Mouse (Mus musculus) hindbrain, embryonic 13.5 days (tissue): ENCODE data around the gene Cyp21a1. TPM values are rescaled to one million over a fixed set of nuclear protein-coding genes. Genes with fewer than 3 reads are reported as not detected.
"Not testable (repeated sequence)": the region's sequence is repeated elsewhere in the genome, so short reads cannot be mapped to it uniquely, and the experiment has no call there.

Source experiments
- ATAC-seq: fragments of 200-750 bp; cut with Nextera tagmentation; 2 replicates; pipeline ENCODE4 v1.8.0; 2017; ENCODE audit warnings: moderate TSS enrichment; ENCODE audit not compliant: low FRiP score
- H3K27ac ChIP-seq: fragments of 300-500 bp; sonication (generic); 2 replicates; pipeline ENCODE4 v1.5.1; 2015; ENCODE audit warnings: inconsistent platforms, mild to moderate bottlenecking, moderate library complexity
- H3K27me3 ChIP-seq: fragments of 300-500 bp; sonication (generic); 2 replicates; pipeline ENCODE4 v1.6.1; 2015; ENCODE audit warnings: mild to moderate bottlenecking, inconsistent platforms
- H3K36me3 ChIP-seq: fragments of 300-500 bp; sonication (generic); 2 replicates; pipeline ENCODE4 v1.6.1; 2015; ENCODE audit warnings: mild to moderate bottlenecking, inconsistent platforms
- H3K4me1 ChIP-seq: fragments of 300-500 bp; sonication (generic); replicated peaks from 2 replicates; pipeline ENCODE4 v1.6.1; 2015; ENCODE audit warnings: inconsistent platforms
- H3K4me2 ChIP-seq: fragments of 300-500 bp; sonication (generic); 2 replicates; pipeline ENCODE4 v1.6.1; 2015; ENCODE audit warnings: inconsistent platforms, mild to moderate bottlenecking, moderate library complexity
- H3K4me3 ChIP-seq: fragments of 300-500 bp; sonication (generic); 2 replicates; pipeline ENCODE4 v1.5.1; 2015; ENCODE audit warnings: mild to moderate bottlenecking, inconsistent platforms
- H3K9ac ChIP-seq: fragments of 300-500 bp; sonication (generic); 2 replicates; pipeline ENCODE4 v1.6.1; 2015; ENCODE audit warnings: mild to moderate bottlenecking, inconsistent platforms
- H3K9me3 ChIP-seq: fragments of 300-500 bp; sonication (generic); 2 replicates; pipeline ENCODE4 v1.6.1; 2016; ENCODE audit warnings: inconsistent platforms
- WGBS: fragments of 180-500 bp; shearing (Covaris S2); methylation state at CpG from one replicate; pipeline ENCODE4 v1.1.7; 2015; 5-methylcytosine and 5-hydroxymethylcytosine counted together
- polyA plus RNA-seq: library from polyadenylated mRNA; unstranded; fragments of >200 nt; fragmentation: Nextera tagmentation; extraction: Ambion mirVana; gene quantifications from 2 replicates; pipeline ENCODE4 v1.2.1, GENCODE M21; 2015

The Cyp21a1 gene
- polyA plus RNA-seq, 1 experiment from 2014 or later: not detected

DNA sequence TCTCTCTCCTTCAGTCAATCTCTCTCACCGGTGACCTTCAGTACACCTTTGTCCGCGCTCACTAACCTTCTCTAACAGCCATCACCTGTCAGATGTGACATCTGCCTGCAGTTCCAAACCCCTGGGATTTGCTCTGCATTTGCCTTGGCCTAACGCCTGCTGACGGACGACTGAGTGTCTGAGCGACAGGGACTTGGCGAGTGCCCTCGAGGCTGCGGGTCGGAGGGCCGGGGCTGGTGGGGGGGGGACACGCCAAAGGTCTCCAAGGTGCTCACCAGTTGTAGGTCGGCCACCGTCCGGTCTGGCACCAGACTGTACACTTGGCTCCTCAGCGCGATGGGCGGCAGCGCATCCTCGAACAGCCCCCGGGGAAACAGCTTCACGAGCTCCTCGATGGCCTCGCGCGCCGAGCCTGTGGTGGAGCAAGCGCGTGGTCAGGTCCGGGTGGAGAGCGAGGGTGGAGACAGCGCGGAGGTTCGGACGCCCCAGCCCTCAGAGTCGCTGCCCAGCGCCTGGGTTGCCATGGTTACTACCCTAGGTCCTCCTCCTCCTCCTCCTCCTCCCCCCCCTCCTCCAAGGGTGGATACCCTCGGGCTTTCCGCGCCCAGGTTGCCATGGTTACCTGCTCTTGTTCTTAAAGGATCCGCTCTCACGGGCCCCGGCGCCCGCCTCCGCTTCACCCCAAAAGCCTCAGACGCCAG is 31.9 kb upstream of the Cyp21a1 start:
- no peaks in the 10 kb centered on the region for H3K9me3 ChIP-seq
- peaks cover 52% of the 10 kb centered on the region for H3K36me3 ChIP-seq
- H3K4me3 ChIP-seq: peak overlapping the region; percentile 68
- H3K27me3 ChIP-seq: no peaks in the 10 kb centered on the region
- WGBS: 3% methylated on average over 48 of the region's 48 CpGs
- peak overlapping the region; percentile 99 for H3K4me2 ChIP-seq
- H3K4me1 ChIP-seq: peaks cover 35% of the 10 kb centered on the region
- H3K9ac ChIP-seq: peak overlapping the region; percentile 86
- ATAC-seq: peak; percentile 86
- H3K27ac ChIP-seq: peak overlapping the region; percentile 87

DNA sequence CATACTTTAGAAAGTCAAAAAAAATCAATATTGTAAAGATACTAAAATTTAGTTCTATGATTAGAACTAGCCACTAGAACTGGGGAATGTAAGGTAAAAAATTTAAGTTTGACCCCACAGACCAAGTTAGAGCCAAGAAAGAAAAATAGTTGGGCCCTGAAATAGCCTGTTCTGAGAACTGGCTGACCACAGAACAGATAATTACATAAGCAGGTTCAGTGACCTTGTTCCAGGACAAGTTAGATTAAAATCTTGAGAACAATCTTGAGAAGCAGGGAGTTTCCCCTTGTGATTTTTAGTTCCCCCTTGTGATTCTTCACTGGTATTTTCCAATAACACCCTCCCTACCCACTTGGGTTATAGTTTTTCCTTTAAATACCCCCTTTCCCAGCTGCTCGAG is 26.4 kb upstream of the Cyp21a1 start:
- H3K36me3 ChIP-seq: peaks cover 74% of the 10 kb centered on the region
- not testable (repeated sequence) for H3K4me1 ChIP-seq, ATAC-seq, H3K9ac ChIP-seq, H3K4me2 ChIP-seq, H3K27ac ChIP-seq, H3K9me3 ChIP-seq, H3K27me3 ChIP-seq, H3K4me3 ChIP-seq
- WGBS: 100% methylated on average over 1 of the region's 1 CpGs

DNA sequence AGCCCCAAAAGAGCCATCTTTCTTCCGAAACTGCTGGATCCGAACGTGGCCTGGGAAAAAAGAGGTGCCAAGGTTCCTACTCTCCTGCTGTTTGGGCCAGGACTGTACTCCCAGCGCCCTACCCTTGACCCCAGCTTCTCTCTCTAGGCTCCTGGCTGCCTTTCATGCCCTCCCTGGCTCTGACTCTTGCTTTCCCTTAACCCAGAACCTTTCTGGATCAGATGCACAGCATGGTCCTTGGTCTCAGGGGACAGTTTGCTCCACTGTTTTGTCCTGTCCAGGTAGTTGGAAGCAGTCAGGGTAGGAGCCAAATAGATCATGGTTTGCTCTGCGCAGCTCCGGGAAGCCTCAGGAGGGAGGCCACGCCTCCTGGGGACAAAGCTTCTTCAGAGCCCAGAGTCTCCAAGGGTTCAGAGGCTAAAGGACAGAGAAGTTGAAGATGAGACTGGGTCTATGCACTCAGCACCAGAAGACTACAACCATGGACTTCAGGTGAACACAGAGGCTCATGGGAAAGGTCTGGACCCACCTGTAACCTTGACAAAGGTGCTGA is 10.5 kb upstream of the Cyp21a1 start:
- Histone ChIP-seq H3K4me3 (no peak overlapping the region), H3K4me2 (no peak overlapping the region), H3K9ac (no peak overlapping the region), H3K27me3 (no peaks in the 10 kb centered on the region), H3K4me1 (no peaks in the 10 kb centered on the region), H3K36me3 (no peaks in the 10 kb centered on the region), H3K27ac (no peak overlapping the region), H3K9me3 (no peaks in the 10 kb centered on the region)
- ATAC-seq: no peak
- WGBS: 80% methylated on average over 7 of the region's 7 CpGs

DNA sequence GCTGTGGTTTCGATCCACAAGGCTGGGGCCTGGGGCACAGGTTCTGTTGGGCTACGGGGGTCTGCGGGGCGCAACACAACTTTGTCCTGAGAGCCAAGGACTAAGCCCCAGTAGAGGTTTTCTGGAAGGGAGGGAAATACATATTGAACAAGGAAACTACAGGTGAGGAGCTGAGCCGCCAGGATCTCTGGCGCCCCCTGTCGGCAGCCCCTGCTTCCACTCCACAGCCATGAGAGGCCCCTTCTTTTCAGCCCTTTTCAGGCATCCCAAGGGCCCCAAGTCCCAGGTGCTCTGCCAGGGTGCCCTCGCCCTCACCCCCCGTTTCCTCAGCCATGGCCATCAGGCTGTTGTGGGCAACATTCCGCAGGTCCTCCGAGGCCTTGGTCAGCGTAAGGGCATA is 9.4 kb upstream of the Cyp21a1 start:
- not testable (repeated sequence) for H3K4me1 ChIP-seq, H3K9me3 ChIP-seq, H3K27me3 ChIP-seq, H3K4me3 ChIP-seq, H3K36me3 ChIP-seq, H3K4me2 ChIP-seq, ATAC-seq, H3K9ac ChIP-seq, H3K27ac ChIP-seq
- WGBS: 55% methylated on average over 12 of the region's 12 CpGs

DNA sequence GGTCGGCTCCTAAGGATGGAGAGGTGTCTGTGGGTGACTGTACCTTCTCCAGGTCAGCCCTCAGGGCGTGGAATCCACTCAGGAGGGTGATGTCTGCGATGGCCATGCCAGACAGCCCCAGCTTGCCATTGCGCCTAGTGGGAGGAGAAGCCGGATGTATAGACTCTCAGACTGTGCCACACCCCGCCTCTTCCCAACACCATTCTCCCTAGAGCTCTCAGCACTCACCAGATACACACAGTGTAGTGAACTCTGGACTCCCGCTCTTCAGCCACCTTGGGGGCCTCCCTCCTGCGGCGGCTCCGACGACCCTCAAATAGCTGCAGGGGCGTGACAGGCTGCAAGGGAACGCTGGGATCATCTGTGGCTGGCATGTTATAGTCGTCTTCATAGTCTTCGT is 6.9 kb upstream of the Cyp21a1 start:
- Histone ChIP-seq H3K4me2 (no peak overlapping the region), H3K27me3 (no peaks in the 10 kb centered on the region), H3K9ac (peak overlapping the region; percentile 13; the same call in 1 of the 2 replicates), H3K36me3 (no peaks in the 10 kb centered on the region), H3K4me3 (no peak overlapping the region), H3K9me3 (no peaks in the 10 kb centered on the region), H3K4me1 (no peaks in the 10 kb centered on the region), H3K27ac (no peak overlapping the region)
- 78% methylated on average over 15 of the region's 15 CpGs for WGBS
- no peak for ATAC-seq

DNA sequence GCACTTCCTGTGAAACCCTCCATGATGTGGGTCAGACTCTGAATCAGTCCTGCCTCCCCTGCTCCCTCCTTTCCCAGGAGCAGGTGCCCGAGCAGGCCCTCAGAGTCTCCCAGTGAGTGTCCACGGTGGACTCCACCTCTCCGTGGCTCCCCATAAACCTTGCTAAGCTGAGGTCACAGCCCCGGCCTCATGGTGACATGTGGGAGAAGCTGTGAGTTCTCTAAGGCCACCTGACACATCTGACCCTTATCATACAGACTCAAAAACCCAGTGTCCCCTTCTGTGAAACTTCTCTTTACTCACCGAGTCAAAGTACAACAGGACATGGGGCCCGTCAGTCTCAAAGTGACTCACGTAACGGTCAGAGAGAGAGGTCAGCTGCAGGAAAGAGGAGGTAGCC is 6.5 kb upstream of the Cyp21a1 start:
- not testable (repeated sequence) for ATAC-seq

DNA sequence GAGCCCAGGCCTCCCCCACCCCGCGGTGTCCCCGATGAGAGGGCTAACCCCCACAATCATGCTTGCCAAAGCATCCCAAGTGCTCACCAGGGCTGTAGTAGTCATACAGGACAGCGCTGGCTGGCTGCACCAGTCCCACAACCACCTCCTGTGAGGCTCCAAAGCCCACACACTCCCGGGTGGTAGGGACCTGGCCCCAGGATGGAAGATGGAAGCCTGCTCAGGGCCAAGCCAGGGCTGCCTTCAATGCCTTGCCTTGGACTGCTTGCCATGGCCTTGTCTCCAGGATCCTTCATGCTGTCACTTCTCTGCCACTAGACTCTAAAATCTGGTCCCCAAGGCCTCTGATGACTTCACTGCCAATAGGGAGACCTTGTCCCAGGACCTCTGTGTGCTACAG is 6.0 kb upstream of the Cyp21a1 start:
- not testable (repeated sequence) for H3K27me3 ChIP-seq, ATAC-seq, H3K9me3 ChIP-seq, H3K4me3 ChIP-seq, H3K27ac ChIP-seq, H3K36me3 ChIP-seq, H3K4me2 ChIP-seq, H3K9ac ChIP-seq, H3K4me1 ChIP-seq
- 91% methylated on average over 5 of the region's 5 CpGs for WGBS

More for the DNA sequence above, 6.5 kb upstream of the Cyp21a1 start:
- not testable (repeated sequence) for H3K4me1 ChIP-seq, H3K36me3 ChIP-seq, H3K9me3 ChIP-seq, H3K4me3 ChIP-seq, H3K27ac ChIP-seq, H3K9ac ChIP-seq, H3K27me3 ChIP-seq, H3K4me2 ChIP-seq
- WGBS: 84% methylated on average over 8 of the region's 8 CpGs

DNA sequence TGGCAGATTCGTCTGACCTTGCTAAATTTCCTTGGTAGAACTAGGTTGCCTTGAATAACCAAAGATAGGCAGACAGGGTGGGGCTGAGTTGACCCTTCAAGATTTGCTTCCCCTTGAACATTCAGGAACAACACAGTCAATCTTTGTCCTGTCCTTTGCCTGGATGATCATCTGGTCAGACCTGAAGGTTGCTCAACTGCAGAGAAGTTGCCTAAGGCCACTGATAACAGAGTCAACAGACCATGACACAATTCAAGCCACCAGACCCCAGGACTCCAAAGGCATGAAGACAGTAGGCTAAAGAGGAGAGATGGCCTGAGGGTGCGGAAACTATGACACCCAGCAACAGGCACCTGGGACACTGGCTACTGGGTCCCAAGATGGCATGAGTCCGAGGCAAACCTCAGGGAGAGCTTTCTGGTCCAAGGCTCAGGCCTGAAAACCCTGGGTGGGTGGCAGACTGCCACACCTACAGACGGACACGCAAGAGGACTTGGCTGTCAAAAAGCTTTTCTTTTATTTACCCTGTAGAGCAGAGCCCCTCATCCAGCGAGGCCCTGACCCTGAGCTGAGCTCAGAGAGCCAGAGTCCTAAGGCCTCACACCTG is 4.3 kb upstream of the Cyp21a1 start:
- no peak for ATAC-seq
- no peak overlapping the region for H3K4me2 ChIP-seq
- WGBS: 88% methylated on average over 6 of the region's 6 CpGs
- H3K4me1 ChIP-seq: no peaks in the 10 kb centered on the region
- H3K27ac ChIP-seq: no peak overlapping the region
- H3K9ac ChIP-seq: no peak overlapping the region
- no peak overlapping the region for H3K4me3 ChIP-seq
- no peaks in the 10 kb centered on the region for H3K36me3 ChIP-seq
- no peaks in the 10 kb centered on the region for H3K27me3 ChIP-seq
- H3K9me3 ChIP-seq: peaks cover 7% of the 10 kb centered on the region; the same call in 1 of the 2 replicates

DNA sequence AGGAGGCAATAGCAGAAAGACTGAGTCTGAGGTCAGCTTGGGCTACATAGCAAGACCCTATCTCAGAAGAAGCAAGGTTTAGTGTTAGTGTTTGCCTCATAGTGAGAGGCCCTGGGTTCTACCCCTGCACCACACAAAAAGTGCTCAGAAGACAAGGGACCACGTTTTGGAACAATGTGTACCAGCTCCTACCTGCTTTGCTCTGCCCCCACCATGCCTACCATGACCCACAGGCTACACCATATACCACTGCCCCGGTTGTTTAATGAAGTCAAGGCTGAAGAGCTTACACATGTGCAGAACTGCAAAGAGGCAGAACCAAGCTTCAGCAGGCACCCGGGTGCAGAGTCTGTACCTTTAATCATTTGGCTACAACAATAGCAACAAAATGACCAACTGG is 2.8 kb upstream of the Cyp21a1 start:
- Histone ChIP-seq H3K4me2 (no peak overlapping the region), H3K4me3 (no peak overlapping the region), H3K36me3 (no peaks in the 10 kb centered on the region), H3K27me3 (no peaks in the 10 kb centered on the region), H3K27ac (no peak overlapping the region), H3K4me1 (no peaks in the 10 kb centered on the region), H3K9me3 (peaks cover 7% of the 10 kb centered on the region; the same call in 1 of the 2 replicates), H3K9ac (no peak overlapping the region)
- no peak for ATAC-seq
- WGBS: 70% methylated on average over 3 of the region's 3 CpGs

DNA sequence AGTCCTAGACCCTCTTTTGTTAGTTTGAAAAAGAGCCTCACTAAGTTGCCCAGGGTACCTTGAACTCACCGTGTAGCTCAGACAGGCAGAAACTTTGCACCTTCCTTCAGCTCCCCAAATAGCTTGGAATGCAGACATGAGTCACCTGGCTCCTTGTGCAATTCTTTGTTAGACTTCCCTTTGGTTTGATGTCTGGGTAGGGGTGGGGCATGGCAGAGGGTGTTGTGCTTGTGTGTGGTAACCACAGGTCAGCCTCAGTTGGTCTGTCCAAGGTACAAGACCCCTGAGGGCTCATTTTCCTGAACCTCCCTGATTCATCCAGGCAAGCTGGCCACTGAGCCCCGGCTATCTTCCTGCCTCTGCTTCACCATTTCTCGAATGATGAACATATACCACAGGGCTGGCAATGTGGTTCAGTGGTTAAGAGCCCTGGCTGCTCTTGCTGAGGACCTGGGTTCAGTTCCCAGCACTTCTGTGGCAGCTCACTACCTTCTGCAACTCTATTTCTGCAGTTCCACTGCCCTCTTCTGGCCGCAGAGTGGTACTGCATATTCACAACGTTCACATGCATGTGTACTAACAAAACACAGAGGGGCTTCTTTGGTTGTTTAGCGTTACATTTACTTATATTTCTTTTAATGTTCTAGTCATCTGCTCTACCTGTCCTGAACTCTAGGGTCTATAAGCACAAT is 656 bp upstream of the Cyp21a1 start:
- no peak overlapping the region for H3K9ac ChIP-seq
- H3K4me3 ChIP-seq: no peak overlapping the region
- no peak overlapping the region for H3K4me2 ChIP-seq
- H3K36me3 ChIP-seq: no peaks in the 10 kb centered on the region
- H3K27me3 ChIP-seq: no peaks in the 10 kb centered on the region
- no peaks in the 10 kb centered on the region for H3K4me1 ChIP-seq
- 70% methylated on average over 6 of the region's 6 CpGs for WGBS
- no peak overlapping the region for H3K27ac ChIP-seq
- no peak for ATAC-seq
- peaks cover 7% of the 10 kb centered on the region; the same call in 1 of the 2 replicates for H3K9me3 ChIP-seq

DNA sequence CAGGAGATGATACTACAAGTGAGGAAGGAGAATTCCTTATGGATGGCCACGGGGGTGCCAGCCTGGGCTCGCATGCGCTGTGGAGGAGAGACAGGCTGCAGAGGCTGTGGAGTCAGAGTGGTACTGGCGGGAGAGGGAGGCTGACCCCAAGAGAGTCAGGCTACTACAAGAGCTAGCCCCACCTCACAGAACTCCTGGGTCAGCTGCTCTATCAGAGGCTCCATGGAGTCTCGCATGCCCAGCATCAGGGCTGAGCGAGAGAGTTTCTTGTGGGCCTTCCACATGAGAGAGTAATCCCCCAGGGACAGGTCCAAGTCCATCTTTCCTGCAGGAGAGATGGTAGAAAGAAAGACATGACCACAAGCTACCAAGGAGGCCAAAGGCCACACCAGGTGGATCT is 994 bp downstream of the Cyp21a1 start:
- H3K36me3 ChIP-seq, H3K4me2 ChIP-seq, H3K27ac ChIP-seq, H3K9ac ChIP-seq, H3K27me3 ChIP-seq, H3K4me3 ChIP-seq, H3K4me1 ChIP-seq, H3K9me3 ChIP-seq, ATAC-seq: not testable (repeated sequence)
- 94% methylated on average over 6 of the region's 6 CpGs for whole genome bisulfite sequencing

DNA sequence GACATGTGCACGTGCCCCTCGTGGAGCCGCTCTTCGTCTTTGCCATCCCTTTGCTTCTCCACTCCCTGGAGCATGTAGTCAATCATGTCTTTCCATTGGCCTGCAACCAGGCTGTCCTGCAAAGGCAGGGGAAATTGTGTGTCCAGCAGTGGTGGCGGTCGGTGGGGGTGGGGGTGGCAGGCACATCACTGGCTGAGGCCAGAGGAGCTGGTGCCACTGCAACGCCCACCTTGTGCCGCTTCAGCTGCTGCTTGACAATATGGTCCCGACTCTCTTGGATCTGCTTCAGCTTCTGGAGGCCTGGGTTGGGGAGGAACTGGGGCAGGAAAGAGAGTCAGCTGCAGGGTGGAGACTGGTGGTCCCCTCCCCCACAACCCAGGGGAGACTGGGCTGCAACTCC is 1.6 kb downstream of the Cyp21a1 start:
- not testable (repeated sequence) for H3K9me3 ChIP-seq, H3K36me3 ChIP-seq, H3K27me3 ChIP-seq, H3K4me2 ChIP-seq, ATAC-seq, H3K4me3 ChIP-seq, H3K4me1 ChIP-seq, H3K9ac ChIP-seq, H3K27ac ChIP-seq
- 89% methylated on average over 9 of the region's 9 CpGs for WGBS
